Mouse (Mus musculus): Measurements from ENCODE around the gene Usf1.

The Usf1 gene

GRCm38 (mm10) chr1:171401821-171402220 lies 9.3 kb upstream of the Usf1 start:
- CTCF ChIA-PET = interaction anchor here in 2 of 4 experiments (1.1 to 2.2 kb wide), 3 partner anchors 12 to 42 kb away, joined by 3 to 5 read pairs (median 3); no protein-coding TSS in a partner anchor
- POLR2A ChIA-PET = interaction anchor here in 3 of 4 experiments (0.6 to 3.5 kb wide), 20 partner anchors 8 to 285 kb away, joined by 3 to 38 read pairs (median 4); partner anchors contain the start of genes Klhdc9 (in 2 of the 3), Usf1 (in 2 of the 3), Alyref2 (in 1 of the 3) and Arhgap30 (in 1 of the 3)

DNA sequence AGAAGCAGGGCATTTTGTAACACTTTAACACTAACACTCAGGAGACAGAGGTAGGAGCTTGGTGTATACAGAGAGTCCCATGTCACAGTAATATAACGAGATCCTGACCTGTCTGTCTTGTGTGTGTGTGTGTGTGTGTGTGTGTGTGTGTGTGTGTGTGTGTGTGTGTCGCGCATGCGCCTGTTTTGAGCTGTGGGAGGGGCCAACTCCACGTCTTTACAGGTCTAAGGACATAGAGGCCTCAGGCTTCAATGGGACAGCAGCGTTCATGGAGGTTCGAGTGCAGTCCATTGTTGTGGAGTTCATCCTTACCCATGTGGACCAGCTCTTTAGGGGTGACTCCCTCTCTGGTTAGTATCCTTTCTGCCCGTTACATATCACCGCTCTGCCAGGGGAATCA lies 8.1 kb upstream of the Usf1 start:
- ChIA-PET POLR2A (interaction anchor here in 3 of 4 experiments (0.6 to 3.5 kb wide), 21 partner anchors 8 to 274 kb away, joined by 3 to 38 read pairs (median 4); partner anchors contain the start of genes Usf1 (in 3 of the 3), Alyref2 (in 1 of the 3), Arhgap30 (in 1 of the 3) and F11r (in 1 of the 3)), CTCF (interaction anchor here in 2 of 4 experiments (0.6 to 1.3 kb wide), 3 partner anchors 23 to 98 kb away, joined by 3 to 4 read pairs (median 4); no protein-coding TSS in a partner anchor)

DNA sequence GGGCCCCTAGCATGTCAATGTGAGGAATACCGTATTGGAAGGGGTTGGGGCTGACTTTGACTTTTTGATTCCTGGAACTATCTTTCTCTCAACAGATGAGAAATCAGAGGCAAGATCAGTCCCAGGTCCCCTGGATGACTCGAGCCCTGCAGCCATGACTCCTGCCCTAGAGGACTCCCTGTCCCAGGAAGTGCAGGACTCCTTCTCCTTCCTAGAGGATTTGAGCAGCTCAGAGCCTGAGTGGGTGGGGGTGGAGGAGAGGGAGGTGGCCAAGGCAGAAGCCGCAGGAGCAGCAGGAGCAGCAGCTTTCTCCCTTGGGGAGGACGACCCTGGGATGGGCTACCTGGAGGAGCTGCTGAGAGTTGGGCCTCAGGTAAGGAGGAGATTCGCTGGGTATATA lies 3.9 kb upstream of the Usf1 start:
- ChIA-PET CTCF (no interaction called here), POLR2A (interaction anchor here in 1 of 4 experiments (1.3 to 1.4 kb wide), 2 partner anchors 9 kb away, joined by 3 read pairs; no protein-coding TSS in a partner anchor)

GRCm38 (mm10) chr1:171410231-171410630 lies 882 bp upstream of the Usf1 start:
- CTCF ChIA-PET = interaction anchor here in 3 of 4 experiments (0.5 to 2.1 kb wide), 6 partner anchors 52 to 280 kb away, joined by 3 to 7 read pairs (median 5); partner anchors contain the start of gene Ppox (in 1 of the 3)
- POLR2A ChIA-PET = interaction anchor here (0.7 to 4.6 kb wide), 37 partner anchors 8 to 356 kb away, joined by 3 to 38 read pairs (median 6); partner anchors contain the start of genes Dedd (in 3 of the 4), Arhgap30 (in 2 of the 4) and F11r (in 2 of the 4)

DNA sequence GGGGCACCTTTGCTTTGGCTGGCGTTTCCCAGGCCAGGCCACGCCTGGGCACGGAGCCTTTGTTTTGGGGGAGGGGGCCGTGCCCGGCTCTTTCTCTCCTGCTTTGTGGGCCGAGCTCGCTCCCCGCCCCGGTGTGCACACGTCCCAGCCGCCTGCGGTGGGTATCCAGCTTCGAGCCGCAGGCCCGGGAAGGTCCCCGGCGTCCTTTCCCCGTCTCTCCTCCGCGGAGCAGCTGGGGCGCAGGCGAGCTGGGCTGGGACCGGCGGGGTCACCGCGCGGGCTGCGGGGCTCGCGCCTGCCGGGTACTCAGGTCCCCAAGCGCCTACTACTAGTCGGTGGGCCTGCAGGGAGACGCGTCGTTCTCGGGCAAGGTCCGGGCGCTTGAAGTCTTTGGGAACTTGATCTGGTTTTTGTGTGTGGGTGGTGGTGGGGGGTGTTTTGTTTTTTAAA lies 404 bp downstream of the Usf1 start:
- CTCF ChIA-PET = interaction anchor here (0.6 to 2.0 kb wide), 9 partner anchors 24 to 933 kb away, joined by 3 to 7 read pairs (median 4); partner anchors contain the start of genes F11r (in 1 of the 4) and Ppox (in 1 of the 4)

GRCm38 (mm10) chr1:171412001-171412441 lies 908 bp downstream of the Usf1 start:
- ChIA-PET CTCF (interaction anchor here in 2 of 4 experiments (1.2 to 2.0 kb wide), 3 partner anchors 25 to 90 kb away, joined by 3 to 7 read pairs (median 5); no protein-coding TSS in a partner anchor), POLR2A (interaction anchor here (0.6 to 4.6 kb wide), 51 partner anchors 8 to 519 kb away, joined by 3 to 38 read pairs (median 5); partner anchors contain the start of genes Arhgap30 (in 2 of the 4), B4galt3 (in 2 of the 4), F11r (in 2 of the 4) and Adamts4 (in 1 of the 4))

More for the DNA sequence above, 404 bp downstream of the Usf1 start:
- POLR2A ChIA-PET = interaction anchor here (0.6 to 4.6 kb wide), 67 partner anchors 8 to 519 kb away, joined by 3 to 38 read pairs (median 5); partner anchors contain the start of genes Dedd (in 3 of the 4), F11r (in 3 of the 4), Arhgap30 (in 2 of the 4) and Nit1 (in 2 of the 4)

- POLR2A ChIA-PET = interaction anchor here in 3 of 4 experiments (0.9 to 4.6 kb wide), 33 partner anchors 10 to 520 kb away, joined by 3 to 38 read pairs (median 6); partner anchors contain the start of genes Arhgap30 (in 2 of the 3), F11r (in 2 of the 3), Alyref2 (in 1 of the 3) and B4galt3 (in 1 of the 3)
Observed at GRCm38 (mm10) chr1:171412446-171412845, 1.3 kb downstream of the Usf1 start.

GRCm38 (mm10) chr1:171413608-171414007 lies 2.5 kb downstream of the Usf1 start:
- ChIA-PET CTCF (interaction anchor here (0.6 to 2.6 kb wide), 8 partner anchors 12 to 160 kb away, joined by 3 to 9 read pairs (median 3); partner anchors contain the start of gene Klhdc9 (in 1 of the 4)), POLR2A (interaction anchor here (0.5 to 4.6 kb wide), 39 partner anchors 10 to 219 kb away, joined by 3 to 38 read pairs (median 4); partner anchors contain the start of genes Alyref2 (in 2 of the 4), B4galt3 (in 2 of the 4), F11r (in 2 of the 4) and Arhgap30 (in 1 of the 4))

More at GRCm38 (mm10) chr1:171412446-171412845, 1.3 kb downstream of the Usf1 start:
- CTCF ChIA-PET = interaction anchor here in 3 of 4 experiments (0.6 to 1.7 kb wide), 3 partner anchors 25 to 91 kb away, joined by 3 to 5 read pairs (median 3); partner anchors contain the start of gene F11r (in 1 of the 3)

DNA sequence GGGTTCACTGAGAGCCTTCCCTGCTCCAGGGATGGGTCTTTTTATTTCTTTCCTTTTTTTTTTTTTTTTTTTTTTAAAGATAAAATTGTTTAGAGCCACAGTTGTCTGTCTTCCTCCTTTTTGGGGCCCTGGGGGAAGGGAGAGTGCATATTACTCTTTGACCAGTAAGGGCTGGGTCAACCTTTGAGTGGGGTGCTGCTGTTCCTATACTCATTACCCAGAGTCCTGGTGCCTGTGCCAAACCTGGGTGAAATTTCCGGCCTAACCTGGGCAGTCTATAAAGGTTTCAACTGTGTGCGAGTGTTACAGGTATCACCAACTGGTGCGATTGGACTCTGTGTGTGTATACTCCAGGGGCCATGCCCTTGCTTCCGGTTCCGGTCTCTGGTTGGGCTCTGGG lies 7.5 kb downstream of the Usf1 start, which contains the start of gene Tstd1:
Gene Tstd1 (plus strand): TSS at position 213 of the 400 bp plus-strand sequence.
- CTCF ChIA-PET = interaction anchor here in 1 of 4 experiments (1.7 kb wide), 1 partner anchor 39 kb away, joined by 5 read pairs; no protein-coding TSS in a partner anchor
- POLR2A ChIA-PET = interaction anchor here in 2 of 4 experiments (0.5 to 2.1 kb wide), 7 partner anchors 12 to 85 kb away, joined by 3 to 11 read pairs (median 4); partner anchors contain the start of gene F11r (in 2 of the 2)

GRCm38 (mm10) chr1:171419291-171419882 lies 8.3 kb downstream of the Usf1 start:
- ChIA-PET CTCF (interaction anchor here in 1 of 4 experiments (1.7 kb wide), 1 partner anchor 39 kb away, joined by 5 read pairs; no protein-coding TSS in a partner anchor), POLR2A (interaction anchor here in 3 of 4 experiments (0.5 to 2.1 kb wide), 13 partner anchors 8 to 85 kb away, joined by 3 to 11 read pairs (median 4); partner anchors contain the start of genes F11r (in 3 of the 3) and Usf1 (in 2 of the 3))

DNA sequence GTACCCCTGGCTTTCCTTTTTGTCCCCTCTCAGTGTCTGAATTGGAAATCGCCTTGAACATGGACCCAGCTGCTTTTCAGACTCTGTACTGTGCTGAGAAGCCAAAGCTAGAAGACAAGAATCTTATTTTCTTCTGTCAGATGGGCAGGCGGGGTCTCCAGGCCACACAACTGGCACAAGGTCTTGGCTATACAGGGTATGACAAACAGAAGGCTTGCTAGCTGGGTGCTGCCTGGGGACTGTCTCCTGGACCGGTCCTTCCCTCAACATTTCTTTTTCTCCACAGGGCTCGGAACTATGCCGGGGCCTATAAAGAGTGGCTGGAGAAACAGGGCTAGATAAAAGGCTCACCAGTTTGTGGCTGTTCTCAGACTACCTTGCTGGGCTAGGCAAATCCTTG lies 8.8 kb downstream of the Usf1 start:
- ChIA-PET POLR2A (interaction anchor here in 3 of 4 experiments (0.6 to 2.1 kb wide), 11 partner anchors 9 to 83 kb away, joined by 3 to 11 read pairs (median 4); partner anchors contain the start of genes F11r (in 3 of the 3) and Usf1 (in 2 of the 3)), CTCF (interaction anchor here in 1 of 4 experiments (1.7 kb wide), 1 partner anchor 40 kb away, joined by 5 read pairs; no protein-coding TSS in a partner anchor)

DNA sequence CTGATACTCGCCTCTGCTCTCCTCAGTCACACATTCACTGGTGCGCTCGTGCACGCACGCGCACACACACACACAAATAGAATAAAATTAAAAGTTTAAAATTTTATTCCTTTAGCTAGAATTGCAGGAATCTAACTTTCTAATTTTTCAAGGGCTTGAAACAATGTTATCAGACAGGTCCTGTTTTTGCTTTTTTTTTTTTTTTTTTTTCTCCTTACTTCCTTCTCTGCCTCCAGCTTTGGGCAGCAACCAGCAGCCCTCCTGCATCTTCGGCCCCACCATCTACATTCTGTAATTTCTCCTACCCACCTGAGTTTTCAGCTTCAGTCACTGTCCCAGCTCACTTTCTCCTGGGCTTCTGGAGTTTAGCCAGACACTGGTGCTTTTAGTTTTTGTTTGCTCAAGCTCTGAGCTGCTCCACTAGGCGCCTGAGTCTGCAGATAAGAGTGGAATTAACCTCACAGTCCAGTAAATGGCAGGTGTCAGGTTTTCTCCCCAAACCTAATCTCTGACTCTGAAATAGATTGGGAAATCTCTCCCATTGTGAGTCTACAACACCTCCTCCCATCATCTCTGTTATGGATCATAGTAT lies 11.5 kb downstream of the Usf1 start:
- ChIA-PET POLR2A (interaction anchor here in 2 of 4 experiments (0.9 to 3.3 kb wide), 7 partner anchors 9 to 65 kb away, joined by 3 to 10 read pairs (median 4); partner anchors contain the start of genes F11r (in 1 of the 2) and Usf1 (in 1 of the 2)), CTCF (no interaction called here)

DNA sequence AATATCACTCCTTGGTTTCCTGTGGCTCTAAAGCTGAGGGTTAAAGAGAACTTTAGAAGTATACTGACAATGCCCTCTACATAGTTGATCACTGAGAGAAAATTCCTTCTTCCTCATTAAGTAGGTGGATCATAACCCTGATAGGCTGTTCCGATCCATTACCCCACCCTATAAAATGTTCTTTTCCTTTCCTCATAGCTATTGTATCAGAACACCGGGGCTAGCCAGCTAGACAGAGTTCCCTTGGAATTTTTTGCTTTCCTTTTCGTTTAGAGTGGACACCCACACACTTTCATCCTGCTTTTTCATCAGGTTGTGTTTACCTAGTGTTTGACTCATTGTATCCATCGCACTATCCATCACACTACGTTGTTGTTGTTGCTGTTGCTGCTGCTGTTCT lies 13.5 kb downstream of the Usf1 start:
- CTCF ChIA-PET = no interaction called here
- POLR2A ChIA-PET = interaction anchor here in 2 of 4 experiments (0.6 to 1.8 kb wide), 7 partner anchors 11 to 311 kb away, joined by 3 to 7 read pairs (median 4); partner anchors contain the start of genes Cfap126 (in 1 of the 2), F11r (in 1 of the 2), Klhdc9 (in 1 of the 2) and Usf1 (in 1 of the 2)

DNA sequence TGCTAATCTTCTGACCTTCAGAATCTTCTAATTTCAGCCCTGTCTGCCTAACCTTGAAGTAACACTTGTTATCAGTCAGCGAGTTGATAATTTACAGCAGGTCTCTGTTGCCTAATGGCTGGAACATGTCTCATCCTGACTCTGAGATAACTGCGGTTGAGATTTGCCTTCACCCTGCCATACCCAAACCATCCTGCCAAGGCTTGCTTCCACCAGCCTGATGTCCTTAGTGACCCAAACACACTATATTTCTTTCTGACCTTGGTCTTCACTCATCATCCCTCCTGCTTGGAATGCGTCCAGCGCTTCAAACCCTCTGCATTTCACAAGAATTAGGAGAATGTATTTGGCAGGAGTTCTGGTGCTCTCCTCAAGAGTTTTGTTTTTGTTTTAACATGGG lies 14.0 kb downstream of the Usf1 start:
- ChIA-PET POLR2A (interaction anchor here in 2 of 4 experiments (1.0 to 1.8 kb wide), 5 partner anchors 11 to 40 kb away, joined by 3 to 7 read pairs (median 4); partner anchors contain the start of genes F11r (in 1 of the 2) and Usf1 (in 1 of the 2)), CTCF (interaction anchor here in 1 of 4 experiments (0.6 kb wide), 1 partner anchor 36 kb away, joined by 4 read pairs; no protein-coding TSS in a partner anchor)

- CTCF ChIA-PET = no interaction called here
- POLR2A ChIA-PET = no interaction called here
Observed at GRCm38 (mm10) chr1:171432158-171432557, 21.0 kb downstream of the Usf1 start.

DNA sequence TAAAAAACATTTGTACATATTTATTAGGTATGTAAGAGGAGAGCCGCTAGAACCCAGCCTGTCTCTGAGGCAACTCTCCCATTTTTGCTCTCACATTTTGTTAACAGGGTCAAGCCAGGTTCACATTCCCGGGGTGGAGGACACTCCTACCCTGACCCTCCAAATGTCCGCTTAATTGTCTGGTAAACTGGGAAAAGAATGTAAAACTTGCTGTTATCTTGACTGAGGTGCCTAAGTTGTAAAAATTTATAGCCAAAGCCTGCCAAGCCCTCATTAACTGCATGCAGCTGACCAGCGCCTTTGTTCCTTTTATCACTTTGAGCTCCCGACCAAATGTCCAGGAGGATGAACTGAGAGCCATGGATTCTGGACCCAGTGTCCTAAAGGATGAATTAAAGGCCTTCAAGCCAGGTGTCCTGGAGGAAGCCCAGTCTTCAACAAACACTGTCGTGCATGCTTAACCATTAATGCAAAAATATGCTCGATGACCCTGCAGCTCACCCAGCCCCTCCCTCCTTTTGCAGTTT lies 24.2 kb downstream of the Usf1 start:
- POLR2A ChIA-PET = interaction anchor here in 2 of 4 experiments (0.5 to 2.5 kb wide), 5 partner anchors 15 to 166 kb away, joined by 3 to 19 read pairs (median 4); no protein-coding TSS in a partner anchor
- CTCF ChIA-PET = interaction anchor here in 2 of 4 experiments (0.6 to 2.1 kb wide), 2 partner anchors 36 to 61 kb away, joined by 3 to 5 read pairs; no protein-coding TSS in a partner anchor
